Mouse (Mus musculus) G1E (cell line): ENCODE measurements around the gene Cpne6.

Experiments used
- CTCF ChIP-seq: IDR thresholded peaks from 2 replicates; pipeline ENCODE4 v1.5.1; 2012; ENCODE audit warnings: low read depth, low read length, inconsistent platforms, mixed read lengths
- GATA1 ChIP-seq: IDR thresholded peaks from 2 replicates; pipeline ENCODE4 v1.6.1; 2012; ENCODE audit warnings: borderline replicate concordance, low read length, inconsistent platforms, mixed read lengths
- GATA2 ChIP-seq: IDR thresholded peaks from 2 replicates; pipeline ENCODE4 v1.6.1; 2012; ENCODE audit warnings: low read depth, low read length, inconsistent platforms, borderline replicate concordance
- POLR2AphosphoS5 ChIP-seq: IDR thresholded peaks from 2 replicates; pipeline ENCODE4 v1.6.1; 2012; ENCODE audit warnings: low read depth, low read length, inconsistent platforms; ENCODE audit not compliant: insufficient replicate concordance
- TAL1 ChIP-seq: conservative IDR thresholded peaks from 2 replicates; pipeline ENCODE4 v1.6.1; 2012; ENCODE audit warnings: low read depth, low read length, inconsistent platforms, mixed read lengths

GRCm38 (mm10) chr14:55469821-55470220 is 40.4 kb upstream of the Cpne6 start:
- TF ChIP-seq POLR2AphosphoS5 (no peak), CTCF (no peak), GATA1 (no peak), TAL1 (no peak), GATA2 (no peak)
